Mouse (Mus musculus) c-Kit-negative CD71-positive TER-119-positive erythroid progenitor cells, embryonic 14.5 days (primary cell): ENCODE measurements around the gene Nucb2.

ENCODE experiments used
- DNase-seq: peaks from one replicate; pipeline ENCODE4 v3.0.0-alpha.2; 2013; ENCODE audit warnings: low read depth, low spot score

Nucb2 gene

DNA sequence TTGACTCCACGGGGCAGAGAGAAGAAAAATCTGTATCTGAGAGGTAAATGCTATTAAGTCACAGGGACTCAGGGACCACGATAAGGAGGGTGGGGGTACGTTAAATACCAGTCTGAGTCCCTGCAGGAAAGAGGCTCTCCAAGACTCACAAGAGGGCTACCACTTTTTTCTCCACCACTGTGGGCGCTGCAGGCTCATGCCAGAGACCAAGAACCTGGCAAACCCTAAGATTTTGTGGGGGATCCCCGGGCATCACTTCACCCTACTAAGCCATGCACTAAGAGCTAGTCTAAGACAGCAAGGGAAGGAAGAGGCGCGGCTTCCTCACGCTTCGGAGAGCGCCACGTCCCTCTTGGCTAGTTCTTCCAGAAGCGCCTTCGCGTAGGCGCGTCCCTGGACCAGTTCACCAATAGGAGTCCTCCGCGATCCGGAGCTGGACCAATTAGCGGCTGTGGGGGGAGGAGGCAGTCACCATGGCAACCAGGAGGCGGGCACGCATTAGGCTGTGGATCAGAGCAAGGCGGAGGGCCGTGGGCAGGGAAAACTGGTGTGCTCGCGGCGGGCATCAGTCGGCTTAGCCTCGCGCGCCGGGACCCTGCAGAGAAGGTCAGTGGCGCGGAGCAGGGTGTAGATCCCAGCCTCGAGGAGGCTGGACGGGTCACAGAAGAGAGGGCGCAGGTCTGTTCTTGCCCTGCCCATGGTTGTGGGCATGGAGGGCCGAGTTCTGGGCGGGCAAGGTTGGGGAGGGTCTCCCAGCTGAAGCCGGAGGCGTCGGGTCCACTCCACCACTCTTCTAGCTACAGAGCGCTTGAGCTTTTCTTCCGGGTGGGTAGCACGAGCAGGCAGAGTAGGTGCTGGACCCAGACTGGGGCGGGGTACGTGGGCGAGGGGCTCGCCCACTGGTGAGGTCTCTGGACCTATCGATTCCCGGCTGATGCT lies at the start of gene Nucb2:
Gene Nucb2 (plus strand): TSS at position 491 of the 939 bp plus-strand sequence.
- DNase-seq: peak; percentile 40

DNA sequence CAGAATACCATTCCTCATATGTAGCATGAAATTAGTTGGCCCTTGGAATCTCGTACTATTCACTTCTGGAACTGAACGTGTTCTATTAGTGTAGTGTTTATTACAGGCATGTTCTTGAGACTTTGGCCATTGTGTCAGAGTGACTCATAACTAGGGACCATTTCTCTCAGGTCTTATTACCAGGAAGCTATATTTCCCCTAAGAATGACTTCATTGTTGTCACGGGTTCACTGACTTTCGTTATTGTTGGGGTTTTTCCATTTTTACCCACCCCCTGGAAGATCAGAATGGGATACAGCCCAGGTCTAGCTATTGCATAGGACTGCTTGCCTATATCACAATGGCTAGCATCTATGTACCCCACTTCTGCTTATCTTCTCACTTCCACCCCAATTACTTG lies 47.2 kb upstream of the Nucb2 start:
- DNase-seq: no peak

DNA sequence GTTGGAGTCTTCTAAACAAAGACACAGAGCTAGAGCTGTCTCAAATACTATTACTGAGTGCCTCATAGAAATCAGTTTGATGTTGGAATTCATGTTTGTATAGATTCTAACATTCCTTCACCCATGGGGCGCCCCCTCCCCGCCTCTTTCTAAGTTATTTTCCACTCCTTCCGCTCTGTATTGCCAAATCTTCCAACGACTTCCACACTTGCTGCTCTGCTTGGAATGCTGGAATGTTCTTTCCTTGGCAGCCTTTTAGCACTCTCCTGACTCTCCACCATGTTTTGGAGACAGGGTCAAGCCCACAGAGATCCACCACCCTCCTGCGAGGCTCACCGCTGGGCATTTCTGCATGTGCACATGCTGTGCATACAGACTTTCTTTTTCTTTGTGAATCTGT lies 46.8 kb upstream of the Nucb2 start:
- no peak for DNase-seq

DNA sequence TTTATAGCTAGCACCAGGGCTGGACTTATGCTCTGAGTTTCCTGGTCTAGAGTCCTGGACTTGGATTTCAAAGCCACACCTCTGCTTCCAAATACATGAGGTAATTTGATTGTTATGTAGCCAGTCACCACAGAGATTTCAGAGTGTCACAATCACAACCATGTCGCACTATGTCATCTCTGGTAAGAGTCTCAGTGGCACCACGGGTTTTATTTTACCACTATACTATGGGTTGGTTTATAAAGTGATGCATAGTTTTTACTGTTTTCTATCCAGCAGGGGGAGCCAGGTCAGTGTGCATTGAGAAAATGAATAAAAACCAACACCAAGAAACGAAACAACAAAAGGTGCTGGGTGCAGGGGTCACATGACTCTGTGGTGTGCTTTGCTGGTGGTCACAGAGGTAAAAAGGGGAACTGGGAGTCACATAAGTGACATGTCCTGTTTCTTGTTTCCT lies 45.2 kb upstream of the Nucb2 start:
- DNase-seq: no peak

DNA sequence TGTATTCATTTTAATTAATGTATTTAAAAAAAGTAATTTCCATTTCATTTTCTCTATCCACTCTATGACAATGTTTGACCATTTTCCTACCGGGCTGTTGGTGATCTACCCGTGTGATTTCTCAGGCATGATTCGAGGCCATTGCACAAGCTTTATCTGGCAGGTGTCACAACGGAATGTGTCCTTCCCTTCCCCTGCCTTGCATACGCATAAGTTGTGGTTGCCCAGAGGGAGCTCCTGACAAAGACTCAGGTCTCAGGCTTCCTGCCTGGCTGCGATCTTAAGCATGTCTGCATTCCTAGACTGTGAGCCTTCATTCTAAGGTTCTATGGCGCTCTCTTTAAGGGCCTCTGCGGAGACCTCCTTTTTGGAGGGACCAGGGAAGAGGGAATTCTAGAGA lies 42.1 kb upstream of the Nucb2 start:
- no peak for DNase-seq

DNA sequence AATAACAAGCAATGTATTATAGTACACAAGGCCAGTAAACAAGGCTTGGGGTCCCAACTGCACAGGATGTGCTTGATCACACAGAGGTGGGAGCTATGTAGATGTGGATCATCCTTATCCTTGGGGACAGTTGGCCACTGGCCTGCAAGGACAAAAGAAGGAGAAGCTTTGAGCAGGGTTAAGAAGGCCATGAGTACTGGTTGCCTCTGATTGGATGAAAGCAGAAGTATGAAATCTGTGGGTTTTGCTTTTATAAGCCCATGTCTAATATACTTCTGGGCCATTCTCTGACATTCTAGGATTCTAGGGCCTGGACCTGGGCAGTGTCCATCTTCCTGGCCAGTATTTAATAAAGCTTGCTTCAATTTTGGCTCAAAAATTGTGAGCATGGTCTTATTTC lies 28.3 kb upstream of the Nucb2 start:
- no peak for DNase-seq

DNA sequence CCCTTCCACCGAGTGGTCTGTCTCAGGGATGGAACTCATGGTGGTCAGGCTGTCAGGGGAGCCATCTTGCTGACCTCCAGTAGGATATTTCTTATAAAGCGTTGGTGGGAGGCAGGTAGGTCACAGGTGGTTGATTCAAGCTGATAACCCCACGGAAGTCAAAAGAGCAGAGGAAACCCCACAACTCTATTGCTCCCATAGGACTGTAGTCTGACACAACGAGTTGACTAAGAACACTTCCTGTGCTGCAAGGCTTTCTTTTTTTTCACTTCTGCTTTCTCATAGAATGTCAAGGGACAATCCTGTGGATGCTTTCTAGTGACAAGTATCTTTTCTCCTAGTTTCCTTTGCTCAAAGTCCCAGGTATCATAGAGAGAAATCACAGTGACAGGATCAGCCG lies 27.9 kb upstream of the Nucb2 start:
- DNase-seq: no peak

DNA sequence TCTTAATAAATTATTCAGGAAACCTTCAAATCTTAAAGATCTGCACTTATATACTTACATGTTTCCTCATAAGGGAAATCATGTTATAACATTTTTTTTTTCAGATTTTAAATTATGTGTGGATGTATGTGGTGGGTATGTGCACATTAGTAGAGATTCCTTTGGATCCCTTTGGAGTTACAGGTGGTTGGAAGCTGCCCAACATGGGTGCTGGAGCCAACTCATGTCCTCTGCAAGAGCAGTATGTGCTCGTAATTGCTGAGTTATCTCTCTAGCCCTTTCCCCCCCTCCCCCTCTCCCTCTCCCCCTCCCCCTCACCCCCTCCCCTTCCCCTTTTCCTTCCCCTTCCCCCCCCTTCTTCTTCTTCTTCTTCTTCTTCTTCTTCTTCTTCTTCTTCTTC lies 21.1 kb upstream of the Nucb2 start:
- no peak for DNase-seq

DNA sequence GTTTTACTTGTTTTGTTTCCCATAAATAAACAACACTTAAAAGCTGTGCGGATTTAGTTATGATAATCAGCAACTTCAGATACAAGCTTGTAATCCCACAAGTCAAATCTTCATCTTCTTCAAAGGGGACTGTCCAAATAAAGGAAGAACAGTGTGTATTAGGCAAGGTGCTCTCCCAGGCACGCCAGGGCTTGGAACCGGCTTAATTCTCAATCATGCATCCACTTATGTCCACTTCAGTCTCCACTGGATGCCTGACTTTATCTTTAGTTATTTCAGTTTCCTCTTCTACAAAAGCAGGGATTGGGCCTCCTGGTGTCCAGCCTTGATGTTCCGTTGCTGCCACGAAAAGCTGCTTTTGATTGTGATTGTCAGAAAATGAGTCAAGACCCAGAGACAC lies 20.4 kb upstream of the Nucb2 start:
- DNase-seq: no peak

DNA sequence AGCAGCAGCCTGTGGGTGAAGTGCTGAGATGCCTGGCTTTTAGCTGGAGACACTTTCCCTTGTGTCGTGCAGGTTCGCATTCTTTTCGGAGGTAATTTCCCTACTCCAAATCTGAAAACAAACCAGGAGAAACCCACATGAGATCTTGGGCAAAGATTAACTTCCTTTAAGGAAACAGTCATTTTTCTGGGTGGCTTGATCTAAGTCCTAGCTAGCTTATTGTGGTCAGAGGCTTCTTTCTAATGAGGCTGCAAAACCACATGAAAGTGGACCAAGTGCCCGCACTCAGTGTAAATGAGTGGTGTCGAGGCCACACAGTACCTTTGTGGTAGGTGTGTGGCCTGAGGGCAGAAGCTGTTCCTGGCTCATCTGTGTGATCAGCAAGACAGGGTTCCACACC lies 20.0 kb upstream of the Nucb2 start:
- no peak for DNase-seq

DNA sequence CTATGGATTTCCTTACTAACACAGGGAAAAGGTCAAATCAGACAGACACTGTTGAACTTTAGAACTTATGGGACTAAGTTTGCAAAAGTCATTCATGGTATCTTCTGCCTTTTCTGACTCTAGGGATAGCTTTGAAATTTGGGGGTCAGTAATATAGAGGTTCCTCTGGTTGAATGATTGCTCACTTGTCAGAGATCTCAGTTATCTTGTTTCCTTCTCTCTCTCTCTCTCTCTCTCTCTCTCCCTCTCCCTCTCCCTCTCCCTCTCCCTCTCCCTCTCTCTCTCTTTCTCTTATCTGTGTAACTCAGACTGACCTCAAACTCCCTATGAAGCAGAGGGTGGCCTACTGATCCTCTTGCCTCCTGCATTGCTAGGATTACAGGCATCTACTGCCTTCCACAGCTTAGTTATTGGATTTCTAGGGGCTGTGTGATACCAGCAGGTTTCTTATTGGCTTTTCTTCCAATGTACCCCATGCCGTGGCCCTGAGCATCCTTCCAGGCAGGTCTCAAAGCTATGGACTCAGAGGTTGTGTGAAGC lies 19.0 kb upstream of the Nucb2 start:
- no peak for DNase-seq

DNA sequence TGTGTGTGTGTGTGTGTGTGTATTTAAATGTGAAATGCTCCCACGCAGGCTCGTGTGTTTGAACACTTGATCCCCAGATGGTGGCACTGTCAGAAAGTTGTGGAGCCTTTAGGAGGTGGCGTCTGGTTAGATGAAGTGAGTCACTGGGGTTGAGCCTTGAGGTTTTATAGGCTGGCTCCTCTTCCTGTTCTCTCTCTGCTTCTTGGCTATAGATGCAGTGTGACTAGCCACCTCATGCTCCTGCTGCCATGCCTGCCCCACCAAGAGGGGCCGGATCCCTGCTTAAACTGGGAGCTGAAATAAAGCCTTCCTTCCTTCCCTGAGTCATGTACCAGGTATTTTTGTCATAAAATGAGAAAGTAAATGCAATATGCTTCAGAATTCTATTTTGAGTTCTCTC lies 13.1 kb upstream of the Nucb2 start:
- no peak for DNase-seq

DNA sequence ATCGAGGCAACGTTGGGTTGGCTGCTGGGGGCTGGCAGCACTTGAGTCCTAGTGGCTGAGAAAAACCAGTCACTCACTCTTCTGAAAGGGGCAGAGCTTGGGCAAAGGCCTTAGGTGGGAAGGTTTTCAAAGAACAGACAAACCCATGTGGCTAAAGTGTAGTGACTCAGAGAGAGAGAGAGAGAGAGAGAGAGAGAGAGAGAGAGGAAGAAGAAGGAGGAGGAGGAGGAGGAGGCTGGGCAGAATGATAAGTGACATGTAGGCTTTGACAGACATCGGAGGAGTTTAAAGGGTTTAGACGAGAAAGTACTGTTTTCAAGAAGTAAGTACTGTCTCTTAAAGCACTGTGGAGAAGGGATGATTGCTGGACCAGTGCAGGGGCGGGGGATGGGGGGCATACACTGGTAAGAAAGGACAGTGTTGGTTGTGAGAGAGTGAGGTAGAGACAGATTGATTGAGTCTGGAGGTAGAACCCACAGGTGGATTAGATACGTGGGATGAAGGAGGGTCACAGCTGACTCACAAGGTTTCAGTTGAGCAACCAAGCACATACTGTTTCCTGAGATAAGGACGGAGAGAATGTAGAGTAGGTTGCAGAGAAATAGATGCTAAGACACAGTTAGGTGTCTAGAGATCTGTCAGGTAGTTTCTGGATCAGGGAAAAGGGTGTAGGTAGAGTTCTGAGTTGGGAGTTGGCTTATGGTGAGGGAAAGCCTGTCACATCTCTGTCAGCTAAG lies 10.7 kb upstream of the Nucb2 start:
- DNase-seq: no peak

DNA sequence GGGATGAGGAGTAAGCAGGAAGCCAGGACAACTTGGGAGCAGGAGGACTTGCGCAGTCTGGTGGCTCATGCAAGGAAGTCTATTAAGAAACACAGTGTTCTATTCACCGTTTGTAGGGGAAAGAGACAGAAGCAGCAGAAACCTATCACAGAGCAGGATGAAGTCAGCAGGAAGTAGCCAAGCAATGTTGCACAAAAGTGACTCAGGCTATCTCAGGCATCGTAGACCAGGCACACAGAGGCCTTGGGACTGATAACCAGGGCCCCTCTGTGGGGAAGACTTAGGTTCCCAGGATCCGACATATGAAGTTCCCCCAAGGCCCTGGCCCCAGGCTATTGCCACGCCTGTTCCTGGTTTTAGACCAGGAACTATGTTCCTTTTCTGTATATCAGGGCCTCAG lies 9.6 kb upstream of the Nucb2 start:
- DNase-seq: no peak

DNA sequence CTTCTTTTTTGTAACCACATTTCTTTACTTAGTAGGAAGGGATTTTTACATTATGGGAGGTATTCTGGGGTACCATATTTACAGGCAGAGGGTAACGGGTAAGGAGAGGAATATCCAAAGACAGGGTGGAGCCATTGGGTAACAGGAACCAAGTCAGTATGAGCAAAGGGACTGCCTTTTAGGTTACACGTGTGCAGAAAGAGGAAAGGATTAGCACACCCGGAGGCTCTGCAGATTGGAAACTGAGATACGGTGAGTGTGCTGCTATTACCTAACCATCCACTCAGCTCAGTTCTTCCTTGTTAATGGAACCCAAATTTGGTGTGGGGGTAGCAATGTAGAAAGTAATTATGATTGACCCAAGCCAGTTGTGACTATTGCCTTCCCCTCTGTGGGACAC lies 7.4 kb upstream of the Nucb2 start:
- no peak for DNase-seq

DNA sequence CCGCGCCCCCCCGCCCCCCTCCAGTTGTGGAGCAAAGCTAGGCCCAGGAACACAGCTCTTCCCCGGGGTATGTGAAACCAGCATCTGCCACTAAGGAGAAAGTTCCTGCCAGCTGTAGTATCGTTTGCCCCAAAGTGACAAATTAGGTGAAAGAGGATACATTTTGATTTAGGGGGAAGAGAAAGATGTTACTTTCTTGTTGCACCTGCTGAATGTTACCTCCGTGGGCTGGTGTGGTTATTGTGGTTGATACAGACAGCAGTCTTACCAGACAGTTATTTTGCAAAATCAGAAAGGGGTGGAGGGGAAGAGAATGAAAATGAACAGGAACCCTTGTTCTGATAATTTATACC lies 625 bp downstream of the Nucb2 start:
- no peak for DNase-seq

DNA sequence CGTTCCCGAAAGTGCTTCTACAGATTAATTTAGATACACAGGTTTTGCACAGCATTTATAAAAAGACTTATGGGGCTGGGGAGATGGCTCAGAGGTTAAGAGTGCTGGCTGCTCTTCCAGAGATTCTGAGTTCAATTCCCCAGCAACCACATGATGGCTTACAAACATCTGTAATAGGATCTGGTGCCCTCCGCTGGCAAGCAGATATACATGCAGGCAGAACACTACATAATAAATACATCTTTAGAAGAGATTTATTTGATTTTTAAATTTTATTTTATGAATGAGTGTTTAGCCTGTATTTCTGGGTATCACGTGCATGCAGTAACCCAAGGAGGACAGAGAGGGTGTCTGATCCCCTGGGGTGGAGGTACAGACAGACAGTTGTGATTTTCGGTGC lies 9.9 kb downstream of the Nucb2 start:
- no peak for DNase-seq

DNA sequence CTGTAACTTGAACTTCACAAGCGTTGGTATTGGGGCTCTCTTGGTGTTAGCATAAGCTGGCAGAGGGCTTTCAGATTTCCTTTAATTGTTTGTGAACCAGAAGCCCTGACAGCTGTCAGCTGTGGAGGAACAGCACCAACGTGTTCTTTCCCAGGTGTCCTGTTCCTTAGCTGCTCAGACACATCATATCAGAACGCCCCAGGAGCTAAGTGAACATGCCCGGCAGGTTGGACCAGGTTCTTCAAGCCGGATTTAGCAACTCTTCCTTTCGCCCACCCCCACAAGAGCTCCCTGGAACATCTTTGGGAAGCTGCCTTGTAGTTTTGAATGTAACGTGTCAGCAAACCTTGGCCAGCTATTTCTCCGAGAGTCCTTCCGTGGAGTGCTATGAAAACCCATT lies 10.4 kb downstream of the Nucb2 start:
- no peak for DNase-seq

DNA sequence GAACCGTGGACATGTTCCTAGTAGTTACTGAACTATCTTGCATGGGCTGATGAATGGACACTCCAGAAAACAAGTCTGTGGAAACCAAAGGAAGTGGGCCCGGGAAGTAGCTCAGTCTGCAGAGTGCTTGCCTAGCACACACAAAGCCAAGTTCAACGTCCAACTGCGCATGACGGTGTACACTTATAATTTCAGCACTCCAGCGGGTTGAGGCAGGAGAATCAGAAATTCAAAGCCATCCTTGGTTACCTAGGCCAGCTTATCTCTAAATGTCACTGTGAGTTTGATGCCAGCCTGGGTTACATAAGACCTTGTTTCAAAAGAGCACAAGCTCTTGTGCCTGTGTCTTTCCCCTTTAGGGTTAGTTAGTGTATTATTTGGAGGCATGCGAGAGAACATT lies 10.9 kb downstream of the Nucb2 start:
- no peak for DNase-seq

DNA sequence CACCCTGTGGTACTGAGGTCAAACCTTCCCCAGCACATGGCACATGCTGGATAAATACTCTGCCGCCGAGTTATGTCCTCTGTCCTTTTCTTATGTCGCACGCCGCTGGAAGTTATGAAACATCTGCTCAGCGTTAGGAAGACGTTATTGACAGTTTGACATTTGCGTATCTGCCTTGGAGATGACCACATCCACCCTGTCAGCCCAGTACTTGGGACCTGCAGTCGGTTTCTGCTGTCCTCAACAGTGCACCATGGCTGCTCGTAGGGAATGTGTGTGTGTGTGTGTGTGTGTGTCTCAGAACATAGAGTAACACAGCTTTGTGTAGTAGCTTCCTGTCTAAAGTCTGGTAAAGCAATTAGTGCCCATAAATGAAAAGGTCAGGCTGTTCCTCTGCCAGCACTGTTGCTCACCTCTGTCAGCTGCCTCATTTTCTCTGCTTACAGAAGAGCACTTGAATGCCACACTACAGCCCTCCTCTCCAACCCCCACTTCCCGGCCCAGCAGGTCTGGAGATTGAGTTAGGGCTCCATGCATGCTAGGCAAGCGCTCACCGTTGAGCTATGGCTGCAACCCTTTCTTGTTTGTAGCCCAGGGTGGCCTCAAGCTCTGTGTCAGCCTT lies 11.5 kb downstream of the Nucb2 start:
- DNase-seq: no peak

DNA sequence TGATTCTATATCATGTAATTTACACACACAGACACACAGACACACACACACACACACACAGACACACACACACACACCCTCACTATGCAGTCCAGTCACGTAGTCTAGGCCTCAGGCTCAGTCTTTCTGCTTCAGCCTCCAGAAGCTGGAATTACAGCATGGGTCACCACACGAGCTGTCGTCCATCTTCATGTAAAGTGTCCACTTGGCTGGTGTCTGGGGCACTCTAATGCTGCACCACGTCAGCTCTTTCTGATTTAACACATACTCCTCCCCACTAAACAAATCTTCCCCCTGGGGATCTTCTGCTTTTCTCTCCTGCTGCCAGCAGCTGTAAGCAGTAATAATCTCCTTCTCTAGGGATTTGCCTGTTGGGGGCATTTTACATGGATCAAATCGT lies 13.1 kb downstream of the Nucb2 start:
- DNase-seq: no peak

DNA sequence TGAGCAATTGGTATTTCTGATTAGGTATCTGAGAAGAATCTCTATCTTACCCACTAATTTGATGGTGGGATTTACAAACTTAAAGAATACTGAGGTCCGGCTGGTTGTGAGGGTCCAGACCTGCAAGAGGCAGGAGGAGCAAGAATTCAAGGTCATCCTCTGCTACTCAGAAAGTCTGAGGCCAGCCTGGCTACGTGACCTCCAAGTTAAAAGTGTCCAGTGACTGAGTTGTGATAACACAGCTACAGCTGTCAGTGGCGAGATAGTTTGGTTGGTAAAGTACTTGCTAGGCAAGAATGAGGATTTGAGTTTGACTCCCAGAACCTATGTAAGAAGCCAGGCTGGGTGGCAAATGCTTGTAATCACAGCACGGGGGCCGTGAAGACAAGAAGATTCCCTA lies 14.0 kb downstream of the Nucb2 start:
- no peak for DNase-seq
